Mouse (Mus musculus): Measurements from ENCODE around the gene 4930415O20Rik. TPM values are rescaled to one million over a fixed set of nuclear protein-coding genes. Genes with fewer than 3 reads are reported as not detected.

4930415O20Rik gene
- polyA plus RNA-seq, 1 experiment: 104 TPM

DNA sequence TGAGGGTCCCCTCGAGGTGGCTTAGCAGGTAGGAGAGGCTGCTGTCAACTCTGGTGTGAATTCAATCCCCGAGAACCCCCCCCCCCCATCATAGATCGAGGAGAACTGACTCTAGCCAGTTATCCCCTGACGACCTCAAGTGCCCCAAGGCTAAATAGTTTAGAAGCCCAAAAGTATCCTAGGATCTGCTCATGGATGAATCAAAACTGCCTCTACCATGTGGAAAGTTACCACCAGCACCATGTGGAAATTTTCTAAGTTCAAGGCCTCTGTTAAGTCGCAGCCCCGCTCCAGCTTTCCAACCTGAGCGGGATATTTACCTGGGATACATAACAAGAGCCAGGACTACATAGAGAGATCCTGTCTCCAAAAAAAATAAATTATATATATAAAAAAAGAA lies 1.6 kb upstream of the 4930415O20Rik start:
- Histone ChIP-seq H3K27me3 (ENCODE audit: control insufficient read depth, insufficient read depth, low read length) (no peaks in the 10 kb centered on the region), H3K4me1 (ENCODE audit: control insufficient read depth, insufficient read depth, low read length) (peaks cover 8% of the 10 kb centered on the region), H3K4me3 (ENCODE audit: control insufficient read depth, low read depth, low read length) (peak overlapping the region; percentile 96), H3K36me3 (ENCODE audit: control insufficient read depth, insufficient read depth, low read length) (no peaks in the 10 kb centered on the region), H3K27ac (ENCODE audit: control insufficient read depth, insufficient read depth, low read depth, low read length) (no peak overlapping the region)
- TF ChIP-seq CTCF (IDR thresholded peaks at IDR 0.05; ENCODE audit: control insufficient read depth, insufficient read depth, insufficient replicate concordance, low read depth, low read length) (no peak), POLR2A (IDR thresholded peaks at IDR 0.05; ENCODE audit: control insufficient read depth, low read depth, low read length) (no peak)

GRCm38 (mm10) chr15:98569795-98570365 lies 924 bp upstream of the 4930415O20Rik start:
- H3K4me3 ChIP-seq (ENCODE audit: control insufficient read depth, low read depth, low read length): peak overlapping the region; percentile 71
- no peak for TF ChIP-seq CTCF (IDR thresholded peaks at IDR 0.05; ENCODE audit: control insufficient read depth, insufficient read depth, insufficient replicate concordance, low read depth, low read length)
- TF ChIP-seq POLR2A (IDR thresholded peaks at IDR 0.05; ENCODE audit: control insufficient read depth, low read depth, low read length): no peak
- H3K27ac ChIP-seq (ENCODE audit: control insufficient read depth, insufficient read depth, low read depth, low read length): no peak overlapping the region
- H3K27me3 ChIP-seq (ENCODE audit: control insufficient read depth, insufficient read depth, low read length): no peaks in the 10 kb centered on the region
- H3K36me3 ChIP-seq (ENCODE audit: control insufficient read depth, insufficient read depth, low read length): no peaks in the 10 kb centered on the region
- H3K4me1 ChIP-seq (ENCODE audit: control insufficient read depth, insufficient read depth, low read length): peaks cover 9% of the 10 kb centered on the region

DNA sequence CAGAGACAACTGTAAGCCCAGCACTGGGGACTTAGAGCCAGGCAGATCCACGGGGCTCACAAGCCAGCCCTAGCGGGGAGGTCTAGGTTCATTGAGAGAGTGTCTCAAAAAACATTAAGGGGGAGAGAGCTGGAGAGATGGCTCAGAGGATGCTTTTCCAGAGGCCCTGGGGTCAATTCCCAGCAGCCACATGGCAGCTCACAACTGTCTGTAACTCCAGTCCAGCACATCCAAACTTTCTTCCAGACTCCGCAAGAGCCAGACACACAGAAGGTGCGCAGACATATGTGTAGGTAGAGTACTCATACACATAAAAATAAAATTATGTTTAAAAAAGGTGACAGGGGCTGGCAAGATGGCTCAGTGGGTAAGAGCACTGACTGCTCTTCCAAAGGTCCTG lies 2.5 kb downstream of the 4930415O20Rik start:
- no peak overlapping the region for H3K27ac ChIP-seq (ENCODE audit: control insufficient read depth, insufficient read depth, low read depth, low read length)
- no peaks in the 10 kb centered on the region for H3K36me3 ChIP-seq (ENCODE audit: control insufficient read depth, insufficient read depth, low read length)
- peaks cover 10% of the 10 kb centered on the region for H3K4me1 ChIP-seq (ENCODE audit: control insufficient read depth, insufficient read depth, low read length)
- no peaks in the 10 kb centered on the region for H3K27me3 ChIP-seq (ENCODE audit: control insufficient read depth, insufficient read depth, low read length)
- TF ChIP-seq POLR2A (IDR thresholded peaks at IDR 0.05; ENCODE audit: control insufficient read depth, low read depth, low read length) (no peak), CTCF (IDR thresholded peaks at IDR 0.05; ENCODE audit: control insufficient read depth, insufficient read depth, insufficient replicate concordance, low read depth, low read length) (no peak)
- H3K4me3 ChIP-seq (ENCODE audit: control insufficient read depth, low read depth, low read length): peak overlapping the region; percentile 46

DNA sequence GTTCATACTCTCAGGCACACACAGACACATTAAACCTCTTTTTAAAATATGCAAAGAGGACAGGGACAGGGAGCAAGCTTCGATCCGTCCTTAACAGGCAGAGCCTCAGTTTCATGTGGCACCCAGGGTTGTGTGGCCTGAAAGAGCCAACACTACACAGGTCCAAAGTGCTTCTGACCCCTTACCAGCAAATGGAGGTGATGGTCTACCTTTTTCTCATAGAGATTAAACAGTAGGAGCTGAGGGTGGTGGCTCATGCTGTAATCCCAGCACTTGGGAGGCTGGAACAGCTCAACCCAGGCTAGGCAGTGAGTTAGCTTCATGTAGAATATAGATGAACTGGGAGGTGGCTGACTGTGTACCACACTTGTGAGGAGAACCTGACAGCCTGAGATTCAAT lies 8.5 kb downstream of the 4930415O20Rik start:
- Histone ChIP-seq H3K36me3 (ENCODE audit: control insufficient read depth, insufficient read depth, low read length) (no peaks in the 10 kb centered on the region), H3K27ac (ENCODE audit: control insufficient read depth, insufficient read depth, low read depth, low read length) (no peak overlapping the region), H3K27me3 (ENCODE audit: control insufficient read depth, insufficient read depth, low read length) (no peaks in the 10 kb centered on the region), H3K4me3 (ENCODE audit: control insufficient read depth, low read depth, low read length) (no peak overlapping the region), H3K4me1 (ENCODE audit: control insufficient read depth, insufficient read depth, low read length) (peaks cover 2% of the 10 kb centered on the region; the same call in 1 of the 2 replicates)
- TF ChIP-seq CTCF (IDR thresholded peaks at IDR 0.05; ENCODE audit: control insufficient read depth, insufficient read depth, insufficient replicate concordance, low read depth, low read length) (no peak), POLR2A (IDR thresholded peaks at IDR 0.05; ENCODE audit: control insufficient read depth, low read depth, low read length) (no peak)

DNA sequence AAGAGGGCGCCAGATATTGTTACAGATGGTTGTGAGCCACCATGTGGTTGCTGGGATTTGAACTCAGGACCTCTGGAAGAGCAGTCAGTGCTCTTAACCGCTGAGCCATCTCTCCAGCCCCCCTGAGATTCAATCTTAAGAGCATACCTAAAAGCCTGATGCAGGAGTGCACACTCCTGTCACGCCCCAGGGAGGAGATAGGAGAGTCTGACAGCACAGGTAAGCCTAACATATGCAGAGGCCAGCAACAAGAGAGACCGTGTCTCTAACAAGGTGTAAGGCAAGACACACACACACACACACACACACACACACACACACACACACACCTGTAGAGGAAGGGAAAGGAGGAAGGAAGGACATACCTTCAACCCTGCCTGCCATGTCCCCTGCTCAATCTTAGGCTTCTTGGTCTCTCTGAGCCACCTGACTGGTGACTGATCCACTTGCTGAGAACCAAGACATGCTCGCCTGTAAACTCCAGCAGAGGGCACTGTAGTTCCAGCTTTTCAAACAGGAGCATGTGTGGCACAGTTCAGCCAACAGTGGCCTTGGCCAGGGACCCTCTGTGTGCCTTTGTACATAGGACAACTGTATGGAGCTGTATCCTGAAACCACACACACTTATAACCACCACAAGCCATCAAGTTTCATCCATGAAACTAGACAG lies 9.1 kb downstream of the 4930415O20Rik start:
- no peak for TF ChIP-seq POLR2A (IDR thresholded peaks at IDR 0.05; ENCODE audit: control insufficient read depth, low read depth, low read length)
- peak; percentile 68; the same call in 1 of the 2 replicates for TF ChIP-seq CTCF (IDR thresholded peaks at IDR 0.05; ENCODE audit: control insufficient read depth, insufficient read depth, insufficient replicate concordance, low read depth, low read length)
- H3K4me1 ChIP-seq (ENCODE audit: control insufficient read depth, insufficient read depth, low read length): peaks cover under 1% of the 10 kb centered on the region; the same call in 1 of the 2 replicates
- H3K4me3 ChIP-seq (ENCODE audit: control insufficient read depth, low read depth, low read length): no peak overlapping the region
- no peaks in the 10 kb centered on the region for H3K36me3 ChIP-seq (ENCODE audit: control insufficient read depth, insufficient read depth, low read length)
- no peaks in the 10 kb centered on the region for H3K27me3 ChIP-seq (ENCODE audit: control insufficient read depth, insufficient read depth, low read length)
- H3K27ac ChIP-seq (ENCODE audit: control insufficient read depth, insufficient read depth, low read depth, low read length): no peak overlapping the region

- Histone ChIP-seq H3K4me3 (ENCODE audit: control insufficient read depth, low read depth, low read length) (no peak overlapping the region), H3K27ac (ENCODE audit: control insufficient read depth, insufficient read depth, low read depth, low read length) (no peak overlapping the region), H3K4me1 (ENCODE audit: control insufficient read depth, insufficient read depth, low read length) (no peaks in the 10 kb centered on the region; the same call in 1 of the 2 replicates), H3K27me3 (ENCODE audit: control insufficient read depth, insufficient read depth, low read length) (no peaks in the 10 kb centered on the region), H3K36me3 (ENCODE audit: control insufficient read depth, insufficient read depth, low read length) (no peaks in the 10 kb centered on the region)
- TF ChIP-seq CTCF (IDR thresholded peaks at IDR 0.05; ENCODE audit: control insufficient read depth, insufficient read depth, insufficient replicate concordance, low read depth, low read length) (no peak), POLR2A (IDR thresholded peaks at IDR 0.05; ENCODE audit: control insufficient read depth, low read depth, low read length) (no peak)
These were observed 11.6 kb downstream of the 4930415O20Rik start for GRCm38 (mm10) chr15:98582410-98582809.

DNA sequence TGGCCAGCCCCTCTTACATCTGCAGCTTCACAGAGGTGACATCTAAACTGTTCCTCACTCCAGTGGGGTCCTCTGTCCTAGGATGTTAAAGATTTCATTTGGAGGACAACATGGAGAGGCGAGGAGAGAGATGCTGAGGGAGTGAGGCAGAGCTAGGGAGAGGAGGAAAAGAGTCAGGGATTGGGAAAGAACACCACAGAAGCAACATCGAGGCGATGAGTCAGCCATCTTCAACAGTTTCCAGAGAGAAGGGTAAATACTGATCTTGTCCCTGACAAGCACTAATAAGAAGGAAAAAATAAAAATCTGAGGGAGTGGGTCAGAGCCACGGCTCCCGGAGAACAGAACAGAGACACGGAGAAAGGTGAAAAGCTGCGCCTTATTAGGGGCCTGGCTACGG lies 12.2 kb downstream of the 4930415O20Rik start:
- H3K4me1 ChIP-seq (ENCODE audit: control insufficient read depth, insufficient read depth, low read length): no peaks in the 10 kb centered on the region; the same call in 1 of the 2 replicates
- TF ChIP-seq POLR2A (IDR thresholded peaks at IDR 0.05; ENCODE audit: control insufficient read depth, low read depth, low read length) (no peak), CTCF (IDR thresholded peaks at IDR 0.05; ENCODE audit: control insufficient read depth, insufficient read depth, insufficient replicate concordance, low read depth, low read length) (no peak)
- no peaks in the 10 kb centered on the region for H3K36me3 ChIP-seq (ENCODE audit: control insufficient read depth, insufficient read depth, low read length)
- H3K27ac ChIP-seq (ENCODE audit: control insufficient read depth, insufficient read depth, low read depth, low read length): no peak overlapping the region
- H3K27me3 ChIP-seq (ENCODE audit: control insufficient read depth, insufficient read depth, low read length): no peaks in the 10 kb centered on the region
- no peak overlapping the region for H3K4me3 ChIP-seq (ENCODE audit: control insufficient read depth, low read depth, low read length)
